Mouse (Mus musculus) gastrocnemius, postnatal 4 days (tissue): ENCODE results near the gene Ms4a4a. TPM values are rescaled to one million over a fixed set of nuclear protein-coding genes. Genes with fewer than 3 reads are reported as not detected.
"Not testable (repeated sequence)": the region's sequence is repeated elsewhere in the genome, so short reads cannot be mapped to it uniquely, and the experiment has no call there.

Source experiments
- DNase-seq, 2 experiments: peaks; one replicate each; pipeline ENCODE4 v3.0.0; 2021 to 2022; ENCODE audit warnings: low spot score in 2 of 2, mixed read lengths in 2 of 2
- long read RNA-seq, 2 experiments: library from polyadenylated mRNA; stranded (forward); transcript quantifications; one replicate each; pipeline ENCODE4 v2.0.0; 2021
- total RNA-seq, 2 experiments: library from RNA; stranded (reverse); gene quantifications; 2 replicates each; pipeline ENCODE4 v1.2.3; 2021

Ms4a4a gene
- total RNA-seq: 1 to 10 TPM; 5.9 to 8.5 TPM
- long read RNA-seq, experiment 1, partial matches to known transcripts: 2 of 3 reads
- long read RNA-seq, experiment 1, other reads (novel, unspliced or antisense): 1 of 3 reads
- long read RNA-seq, experiment 2, partial matches to known transcripts: 0 of 1 reads
- long read RNA-seq, experiment 2, other reads (novel, unspliced or antisense): 1 of 1 reads

- DNase-seq: no peak
Observed at GRCm38 (mm10) chr19:11375273-11375672, at the start of gene Ms4a4a. Ms4a4a (plus strand) TSS chr19:11375523.

DNA sequence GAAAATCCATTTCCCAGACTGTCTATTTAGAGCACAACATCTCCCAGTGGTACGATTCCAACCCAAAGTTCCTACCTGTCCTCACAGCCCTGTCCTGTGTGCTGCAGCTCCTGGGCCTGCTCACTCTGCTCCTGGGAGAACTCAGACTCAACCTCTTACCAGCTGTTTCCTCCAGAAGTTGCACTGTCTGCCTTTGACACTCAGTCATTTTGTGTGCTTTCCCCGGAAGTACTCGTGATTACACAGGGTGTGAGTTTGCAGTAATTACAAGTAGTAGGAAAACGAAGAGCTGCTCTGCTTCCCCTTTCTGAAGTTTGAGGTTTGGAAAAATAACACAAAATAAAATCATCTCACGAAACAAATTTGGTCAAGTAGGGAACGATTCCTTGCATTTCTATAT is 39.4 kb upstream of the Ms4a4a start, which contains the start of gene Ms4a7:
Gene Ms4a7, minus strand, starts transcription at position 215 of the 400 bp plus-strand sequence.
- no peak for DNase-seq

DNA sequence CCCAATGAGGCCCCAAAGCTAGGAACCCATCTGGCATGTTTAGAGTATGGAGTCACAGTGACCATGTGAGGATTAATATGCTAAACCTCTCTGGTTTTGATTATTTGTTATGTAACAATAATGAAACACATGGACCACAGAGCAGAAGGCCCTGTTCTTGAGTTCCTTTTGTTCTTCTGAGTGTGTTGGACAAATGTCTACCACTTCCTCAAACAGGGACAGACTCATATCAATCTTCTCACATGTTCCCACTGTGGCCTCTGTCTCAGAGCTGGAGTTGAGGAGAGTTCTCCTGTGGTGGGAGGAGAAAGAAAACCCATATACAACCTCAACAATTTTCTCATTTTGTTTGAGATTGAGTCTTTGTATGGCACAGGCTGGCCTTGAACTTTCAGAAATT is 32.2 kb upstream of the Ms4a4a start:
- no peak for DNase-seq

DNA sequence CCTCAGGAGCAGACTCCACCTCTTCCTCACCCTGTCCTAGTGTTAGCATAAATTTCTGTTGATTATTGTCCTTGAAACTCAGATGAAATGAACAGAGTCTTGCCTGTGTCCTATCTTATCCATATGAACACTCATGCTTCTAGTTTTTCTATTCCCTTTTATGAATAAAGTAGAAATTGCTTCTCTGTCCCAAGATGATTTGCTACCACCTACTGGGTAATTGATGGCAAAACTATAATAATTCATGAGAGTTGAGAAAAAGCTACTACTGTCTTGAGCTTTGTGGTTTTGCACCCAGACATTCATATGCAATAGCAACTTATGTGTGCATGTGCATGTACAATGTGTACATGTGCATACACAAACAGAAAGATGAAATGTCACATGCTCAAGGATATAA is 31.3 kb upstream of the Ms4a4a start:
- DNase-seq: no peak

- DNase-seq: no peak
Observed at GRCm38 (mm10) chr19:11349698-11350481, 25.4 kb upstream of the Ms4a4a start.

DNA sequence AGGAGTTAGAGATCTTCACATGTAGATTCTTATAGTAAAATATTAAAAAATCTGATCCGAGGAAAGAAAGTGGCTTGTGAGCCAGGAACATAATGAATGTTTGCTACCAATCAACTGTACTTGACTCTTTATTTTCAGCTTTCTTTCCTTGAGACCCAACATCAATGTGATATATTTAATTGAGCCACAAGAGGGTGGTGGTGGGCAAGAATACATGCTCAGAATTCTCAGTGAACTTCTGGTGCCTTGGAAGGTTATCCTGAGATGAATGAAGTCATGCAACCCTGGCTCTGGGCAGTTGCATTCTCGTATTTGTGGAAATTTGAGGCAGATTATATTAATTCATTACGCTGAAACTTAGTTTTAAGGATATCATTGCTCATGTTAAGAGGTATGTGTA is 23.4 kb upstream of the Ms4a4a start:
- DNase-seq: no peak

DNA sequence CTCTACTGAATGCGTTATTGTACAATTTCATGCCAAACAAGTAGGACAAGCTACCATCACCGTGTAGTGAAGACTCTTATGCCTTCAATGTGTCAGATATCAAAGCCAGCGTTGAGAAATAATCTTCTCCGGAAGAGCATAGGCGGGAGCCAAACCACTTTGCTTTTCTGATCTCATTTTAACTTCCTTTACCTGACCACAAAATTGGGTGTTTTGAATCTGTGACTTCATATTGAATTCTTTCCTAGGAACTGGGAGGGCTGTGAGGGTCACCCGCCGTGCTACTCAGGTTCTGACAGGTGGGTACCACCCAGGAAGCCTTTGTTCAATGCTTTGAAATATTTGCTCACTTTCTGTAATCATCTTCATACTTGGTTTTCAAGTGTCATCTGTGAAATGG is 19.6 kb upstream of the Ms4a4a start:
- no peak for DNase-seq

DNA sequence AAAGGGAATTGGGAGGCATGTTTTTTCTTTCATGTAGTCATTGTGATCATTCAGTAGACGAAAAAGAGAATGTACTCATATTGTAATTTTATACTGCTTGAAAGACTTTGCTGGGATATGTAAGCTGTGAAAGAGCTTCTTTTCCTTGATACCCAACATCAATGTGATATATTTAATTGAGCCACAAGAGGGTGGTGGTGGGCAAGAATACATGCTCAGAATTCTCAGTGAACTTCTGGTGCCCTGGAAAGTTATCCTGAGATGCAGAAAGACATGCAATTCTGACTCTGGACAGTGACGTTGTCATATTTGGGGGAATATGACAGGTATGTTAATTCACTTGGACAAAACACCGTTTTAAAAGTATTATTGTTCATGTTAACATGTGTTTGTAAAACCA is 15.2 kb upstream of the Ms4a4a start:
- DNase-seq: no peak

- no peak for DNase-seq
Observed at GRCm38 (mm10) chr19:11362002-11362401, 13.3 kb upstream of the Ms4a4a start.

DNA sequence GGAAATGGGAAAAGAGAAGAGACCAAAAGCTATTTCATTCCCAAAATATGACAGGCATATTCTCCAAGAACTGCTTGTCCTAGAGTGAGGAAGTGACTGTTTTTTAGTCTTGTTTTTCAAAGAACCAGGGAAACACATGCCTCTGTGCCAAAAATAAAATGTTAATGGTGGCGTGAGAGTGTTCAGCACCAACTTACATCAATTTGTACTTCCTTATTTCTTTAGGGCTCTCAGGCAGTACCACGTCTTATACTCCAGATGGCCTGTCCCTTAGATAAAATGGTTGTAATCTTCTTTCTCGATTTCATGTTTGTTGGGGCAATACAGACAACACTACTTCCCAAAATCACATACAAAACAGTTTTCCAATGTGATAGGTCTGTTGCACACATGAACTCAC is 7.0 kb upstream of the Ms4a4a start:
- DNase-seq: no peak

GRCm38 (mm10) chr19:11371181-11371580 is 4.1 kb upstream of the Ms4a4a start:
- no peak for DNase-seq

DNA sequence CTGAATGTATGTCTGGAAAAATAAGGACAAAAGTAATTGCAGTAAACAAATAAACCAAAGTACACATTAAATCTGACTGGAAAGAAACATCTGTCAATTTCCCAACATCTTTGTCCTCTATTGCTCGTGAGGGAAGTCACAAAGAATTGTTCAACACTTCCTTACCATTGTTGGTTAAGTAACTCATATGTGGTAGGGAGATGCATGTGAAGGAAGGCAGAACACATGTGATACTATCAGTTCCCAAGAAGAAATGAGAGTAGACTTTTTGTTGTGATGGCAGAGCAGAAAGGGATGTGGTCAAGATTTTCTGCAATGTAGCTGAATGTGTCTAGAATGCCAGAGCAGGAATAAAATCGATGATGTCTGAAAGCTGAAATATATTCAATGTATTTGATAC is 1.1 kb downstream of the Ms4a4a start:
- no peak for DNase-seq

- DNase-seq: no peak
Observed at GRCm38 (mm10) chr19:11387109-11387508, 11.8 kb downstream of the Ms4a4a start.

GRCm38 (mm10) chr19:11387685-11388084 is 12.4 kb downstream of the Ms4a4a start:
- DNase-seq: no peak

DNA sequence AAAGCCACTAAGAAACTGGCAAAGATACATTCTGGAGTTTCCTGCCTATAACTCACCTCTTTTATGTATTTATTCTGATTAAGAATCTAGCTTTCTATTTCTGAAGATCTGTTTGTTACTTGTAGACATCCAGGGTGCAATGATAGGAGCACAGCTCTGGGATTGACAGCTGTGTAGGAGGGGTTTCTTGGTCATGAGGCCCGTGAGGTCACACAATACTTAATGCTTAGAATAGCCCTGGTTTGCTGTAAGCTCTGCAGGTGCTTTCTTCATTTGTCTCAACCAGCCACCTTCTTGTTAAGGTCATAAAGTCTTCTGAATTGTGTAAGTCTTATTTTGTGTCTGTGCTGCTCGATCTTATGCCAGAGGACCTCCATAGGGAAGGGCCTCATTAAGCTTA is 13.6 kb downstream of the Ms4a4a start:
- DNase-seq: no peak

DNA sequence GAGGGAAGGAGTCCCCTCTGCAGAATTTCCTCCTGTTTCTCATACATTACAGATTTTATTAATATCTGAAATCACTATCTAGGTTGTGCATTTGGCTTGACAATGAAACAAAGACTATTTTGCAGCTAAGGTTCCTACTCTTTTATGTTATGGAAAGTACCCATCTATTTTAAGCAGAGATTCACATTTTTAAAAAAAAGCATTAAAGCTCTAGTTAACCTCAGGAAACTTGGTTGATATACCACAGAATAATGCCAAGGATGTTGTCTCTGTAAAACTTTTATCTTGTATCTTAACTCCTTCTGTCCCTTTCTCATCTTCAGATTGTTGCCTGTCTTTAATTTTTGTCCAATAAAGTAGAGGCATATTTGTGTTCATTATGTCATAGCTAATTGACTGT is 20.4 kb downstream of the Ms4a4a start:
- no peak for DNase-seq

- no peak for DNase-seq
Observed at GRCm38 (mm10) chr19:11404527-11404926, 29.2 kb downstream of the Ms4a4a start, which contains the start of gene Ms4a4c. Ms4a4c (plus strand) TSS chr19:11404770.

- DNase-seq: no peak
Observed at GRCm38 (mm10) chr19:11407428-11407827, 32.1 kb downstream of the Ms4a4a start.

GRCm38 (mm10) chr19:11408591-11408990 is 33.3 kb downstream of the Ms4a4a start:
- DNase-seq: no peak

GRCm38 (mm10) chr19:11411640-11412039 is 36.3 kb downstream of the Ms4a4a start:
- no peak for DNase-seq

- no peak for DNase-seq
Observed at GRCm38 (mm10) chr19:11414084-11414483, 38.8 kb downstream of the Ms4a4a start.

DNA sequence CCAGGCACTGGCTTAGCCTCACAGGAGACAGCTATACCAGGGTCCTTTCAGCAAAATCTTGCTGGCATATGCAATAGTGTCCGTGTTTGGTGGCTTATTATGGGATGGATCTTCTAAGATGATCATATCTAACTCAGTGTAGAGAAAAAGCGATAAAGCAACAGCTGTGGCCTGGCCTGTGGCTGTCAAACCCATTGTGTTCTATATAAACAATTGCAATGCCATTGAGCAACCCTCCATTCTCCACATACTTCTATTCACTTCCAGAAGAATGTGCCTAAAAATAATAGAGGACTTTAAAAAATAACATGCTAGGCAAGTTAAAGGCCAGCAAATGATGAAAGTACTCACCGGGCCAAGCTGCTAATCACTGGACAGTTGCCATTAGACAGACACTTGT is 40.3 kb downstream of the Ms4a4a start:
- no peak for DNase-seq

GRCm38 (mm10) chr19:11418865-11419264 is 43.5 kb downstream of the Ms4a4a start:
- DNase-seq: not testable (repeated sequence)
